Mouse (Mus musculus): ENCODE data around the gene Rho. TPM values are rescaled to one million over a fixed set of nuclear protein-coding genes. Genes with fewer than 3 reads are reported as not detected.

Rho gene
- polyA plus RNA-seq, 1 experiment = 0.66 TPM

- no peak for TF ChIP-seq CTCF (conservative IDR thresholded peaks at IDR 0.05; ENCODE audit: insufficient read depth, insufficient read length, low read depth, low read length)
- Histone ChIP-seq H3K4me3 (ENCODE audit: insufficient read depth, low read depth, low read length) (no peak overlapping the region), H3K36me3 (ENCODE audit: control insufficient read depth, insufficient read depth, low read length) (no peaks in the 10 kb centered on the region), H3K27ac (ENCODE audit: insufficient read depth, low read depth, low read length) (no peak overlapping the region), H3K4me1 (ENCODE audit: control insufficient read depth, insufficient read depth, low read length) (peaks cover 4% of the 10 kb centered on the region; the same call in 1 of the 2 replicates), H3K27me3 (replicated peaks; ENCODE audit: control insufficient read depth, insufficient read depth, low read length) (no peaks in the 10 kb centered on the region)
- no peak for DNase-seq
- WGBS = 71% methylated on average over 16 of the region's 16 CpGs
Measured at GRCm38 (mm10) chr6:115973881-115974662, 42.5 kb downstream of the Rho start.

GRCm38 (mm10) chr6:115975606-115976005 lies 44.1 kb downstream of the Rho start:
- no peak for DNase-seq
- TF ChIP-seq CTCF (conservative IDR thresholded peaks at IDR 0.05; ENCODE audit: insufficient read depth, insufficient read length, low read depth, low read length) (no peak), POLR2A (IDR thresholded peaks at IDR 0.05; ENCODE audit: low read depth, low read length) (no peak)
- Histone ChIP-seq H3K36me3 (ENCODE audit: control insufficient read depth, insufficient read depth, low read length) (no peaks in the 10 kb centered on the region), H3K27me3 (replicated peaks; ENCODE audit: control insufficient read depth, insufficient read depth, low read length) (no peaks in the 10 kb centered on the region), H3K4me3 (ENCODE audit: insufficient read depth, low read depth, low read length) (no peak overlapping the region), H3K4me1 (ENCODE audit: control insufficient read depth, insufficient read depth, low read length) (peaks cover 4% of the 10 kb centered on the region; the same call in 1 of the 2 replicates), H3K27ac (ENCODE audit: insufficient read depth, low read depth, low read length) (no peak overlapping the region)
- 81% methylated on average over 8 of the region's 8 CpGs for WGBS

- TF ChIP-seq CTCF (conservative IDR thresholded peaks at IDR 0.05; ENCODE audit: insufficient read depth, insufficient read length, low read depth, low read length) = no peak
- TF ChIP-seq POLR2A (IDR thresholded peaks at IDR 0.05; ENCODE audit: low read depth, low read length) = no peak
- no peaks in the 10 kb centered on the region for H3K27me3 ChIP-seq (replicated peaks; ENCODE audit: control insufficient read depth, insufficient read depth, low read length)
- DNase-seq = no peak
- no peaks in the 10 kb centered on the region for H3K36me3 ChIP-seq (ENCODE audit: control insufficient read depth, insufficient read depth, low read length)
- 56% methylated on average over 15 of the region's 15 CpGs for WGBS
- no peak overlapping the region for H3K27ac ChIP-seq (ENCODE audit: insufficient read depth, low read depth, low read length)
- H3K4me3 ChIP-seq (ENCODE audit: insufficient read depth, low read depth, low read length) = no peak overlapping the region
- H3K4me1 ChIP-seq (ENCODE audit: control insufficient read depth, insufficient read depth, low read length) = no peaks in the 10 kb centered on the region
Measured at GRCm38 (mm10) chr6:115977810-115978209, 46.3 kb downstream of the Rho start.

GRCm38 (mm10) chr6:115978596-115978995 lies 47.0 kb downstream of the Rho start:
- Histone ChIP-seq H3K27me3 (replicated peaks; ENCODE audit: control insufficient read depth, insufficient read depth, low read length) (no peaks in the 10 kb centered on the region), H3K4me3 (ENCODE audit: insufficient read depth, low read depth, low read length) (no peak overlapping the region), H3K4me1 (ENCODE audit: control insufficient read depth, insufficient read depth, low read length) (no peaks in the 10 kb centered on the region), H3K36me3 (ENCODE audit: control insufficient read depth, insufficient read depth, low read length) (no peaks in the 10 kb centered on the region), H3K27ac (ENCODE audit: insufficient read depth, low read depth, low read length) (no peak overlapping the region)
- WGBS = 70% methylated on average over 8 of the region's 8 CpGs
- TF ChIP-seq CTCF (conservative IDR thresholded peaks at IDR 0.05; ENCODE audit: insufficient read depth, insufficient read length, low read depth, low read length) (0 out of 2 replicates have a peak, but pooled peaks have one; percentile 10), POLR2A (IDR thresholded peaks at IDR 0.05; ENCODE audit: low read depth, low read length) (no peak)
- DNase-seq = no peak

GRCm38 (mm10) chr6:115982889-115983288 lies 51.3 kb downstream of the Rho start:
- H3K27ac ChIP-seq (ENCODE audit: insufficient read depth, low read depth, low read length) = peak overlapping the region; percentile 60
- no peaks in the 10 kb centered on the region for H3K27me3 ChIP-seq (replicated peaks; ENCODE audit: control insufficient read depth, insufficient read depth, low read length)
- peak; percentile 55 for DNase-seq
- H3K36me3 ChIP-seq (ENCODE audit: control insufficient read depth, insufficient read depth, low read length) = no peaks in the 10 kb centered on the region
- H3K4me1 ChIP-seq (ENCODE audit: control insufficient read depth, insufficient read depth, low read length) = peaks cover 4% of the 10 kb centered on the region; the same call in 1 of the 2 replicates
- no peak overlapping the region for H3K4me3 ChIP-seq (ENCODE audit: insufficient read depth, low read depth, low read length)
- no peak for TF ChIP-seq POLR2A (IDR thresholded peaks at IDR 0.05; ENCODE audit: low read depth, low read length)
- TF ChIP-seq CTCF (conservative IDR thresholded peaks at IDR 0.05; ENCODE audit: insufficient read depth, insufficient read length, low read depth, low read length) = no peak
- WGBS = 32% methylated on average over 7 of the region's 7 CpGs

GRCm38 (mm10) chr6:115983306-115984038 lies 51.9 kb downstream of the Rho start:
- peak; percentile 51 for DNase-seq
- no peaks in the 10 kb centered on the region for H3K36me3 ChIP-seq (ENCODE audit: control insufficient read depth, insufficient read depth, low read length)
- 40% methylated on average over 12 of the region's 12 CpGs for WGBS
- no peak overlapping the region for H3K4me3 ChIP-seq (ENCODE audit: insufficient read depth, low read depth, low read length)
- TF ChIP-seq POLR2A (IDR thresholded peaks at IDR 0.05; ENCODE audit: low read depth, low read length) = no peak
- no peak for TF ChIP-seq CTCF (conservative IDR thresholded peaks at IDR 0.05; ENCODE audit: insufficient read depth, insufficient read length, low read depth, low read length)
- no peaks in the 10 kb centered on the region for H3K27me3 ChIP-seq (replicated peaks; ENCODE audit: control insufficient read depth, insufficient read depth, low read length)
- H3K27ac ChIP-seq (ENCODE audit: insufficient read depth, low read depth, low read length) = peak overlapping the region; percentile 72
- H3K4me1 ChIP-seq (ENCODE audit: control insufficient read depth, insufficient read depth, low read length) = peaks cover 4% of the 10 kb centered on the region; the same call in 1 of the 2 replicates

- Histone ChIP-seq H3K4me1 (ENCODE audit: control insufficient read depth, insufficient read depth, low read length) (peaks cover 4% of the 10 kb centered on the region; the same call in 1 of the 2 replicates), H3K4me3 (ENCODE audit: insufficient read depth, low read depth, low read length) (no peak overlapping the region)
- 57% methylated on average over 7 of the region's 7 CpGs for WGBS
Measured at GRCm38 (mm10) chr6:115984580-115984979, 53.0 kb downstream of the Rho start.

More at GRCm38 (mm10) chr6:115984580-115984979, 53.0 kb downstream of the Rho start:
- no peaks in the 10 kb centered on the region for H3K27me3 ChIP-seq (replicated peaks; ENCODE audit: control insufficient read depth, insufficient read depth, low read length)
- DNase-seq = no peak
- no peaks in the 10 kb centered on the region for H3K36me3 ChIP-seq (ENCODE audit: control insufficient read depth, insufficient read depth, low read length)
- H3K27ac ChIP-seq (ENCODE audit: insufficient read depth, low read depth, low read length) = peak overlapping the region; percentile 39; the same call in 1 of the 2 replicates
- TF ChIP-seq CTCF (conservative IDR thresholded peaks at IDR 0.05; ENCODE audit: insufficient read depth, insufficient read length, low read depth, low read length) (no peak), POLR2A (IDR thresholded peaks at IDR 0.05; ENCODE audit: low read depth, low read length) (no peak)
